Mouse (Mus musculus): ENCODE measurements at regions not wholly inside any gene's neighbourhood (a gene's known extent, or its start where the extent isn't known, plus 50 kb on each side); places are given as distances from the start of the nearest gene placed in this dataset.

DNA sequence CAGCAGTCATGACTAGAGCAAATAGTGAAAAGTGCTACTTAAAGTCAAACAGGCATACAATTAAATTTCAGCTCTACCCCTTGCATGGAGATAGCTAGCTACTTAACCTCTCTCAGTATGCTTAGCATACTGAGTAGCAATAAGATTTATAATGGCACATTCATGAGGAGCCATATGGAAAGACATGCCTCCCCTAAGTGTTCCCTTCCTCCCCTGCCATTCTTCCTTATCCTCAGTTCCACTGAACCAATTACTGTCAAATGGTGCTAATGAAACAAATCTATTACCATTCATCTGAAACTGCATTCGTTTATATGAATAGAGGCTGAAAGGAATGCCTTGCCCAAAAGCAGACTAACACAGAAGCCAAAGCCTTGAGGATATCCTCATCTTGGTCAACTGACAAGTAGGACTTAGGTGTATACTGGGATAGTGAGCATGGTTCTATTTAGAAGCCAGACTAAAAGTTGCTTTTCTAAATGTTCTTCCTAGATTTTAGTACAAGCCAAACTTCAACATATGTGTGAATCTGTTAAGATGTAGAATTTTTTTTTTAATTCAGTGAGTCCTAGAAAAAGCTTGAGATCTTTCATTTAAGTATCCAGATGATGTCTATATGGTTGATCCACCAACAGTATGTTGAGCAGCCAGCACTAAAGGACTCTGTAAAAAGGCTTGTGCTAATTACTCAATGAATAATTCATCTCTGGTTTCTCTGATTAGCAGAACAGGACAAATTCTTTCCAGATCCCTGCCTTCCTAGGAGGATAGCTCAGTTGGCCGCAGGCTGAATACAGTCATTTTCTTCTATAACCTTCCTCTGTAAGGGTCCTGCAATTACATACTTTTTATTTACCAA is 368.7 kb downstream of the Tmem135 start:
- Histone ChIP-seq H3K4me2 (no peak overlapping the region), H3K27me3 (no peaks in the 10 kb centered on the region), H3K4me1 (peaks cover 5% of the 10 kb centered on the region), H3K4me3 (replicated peaks) (no peak overlapping the region), H3K9me3 (no peaks in the 10 kb centered on the region), H3K36me3 (replicated peaks) (no peaks in the 10 kb centered on the region), H3K27ac (no peak overlapping the region), H3K9ac (no peak overlapping the region)
- peak; percentile 75; the same call in 1 of the 2 replicates for ATAC-seq (ENCODE audit: low FRiP score)
- 31% methylated on average over 2 of the region's 2 CpGs for WGBS

DNA sequence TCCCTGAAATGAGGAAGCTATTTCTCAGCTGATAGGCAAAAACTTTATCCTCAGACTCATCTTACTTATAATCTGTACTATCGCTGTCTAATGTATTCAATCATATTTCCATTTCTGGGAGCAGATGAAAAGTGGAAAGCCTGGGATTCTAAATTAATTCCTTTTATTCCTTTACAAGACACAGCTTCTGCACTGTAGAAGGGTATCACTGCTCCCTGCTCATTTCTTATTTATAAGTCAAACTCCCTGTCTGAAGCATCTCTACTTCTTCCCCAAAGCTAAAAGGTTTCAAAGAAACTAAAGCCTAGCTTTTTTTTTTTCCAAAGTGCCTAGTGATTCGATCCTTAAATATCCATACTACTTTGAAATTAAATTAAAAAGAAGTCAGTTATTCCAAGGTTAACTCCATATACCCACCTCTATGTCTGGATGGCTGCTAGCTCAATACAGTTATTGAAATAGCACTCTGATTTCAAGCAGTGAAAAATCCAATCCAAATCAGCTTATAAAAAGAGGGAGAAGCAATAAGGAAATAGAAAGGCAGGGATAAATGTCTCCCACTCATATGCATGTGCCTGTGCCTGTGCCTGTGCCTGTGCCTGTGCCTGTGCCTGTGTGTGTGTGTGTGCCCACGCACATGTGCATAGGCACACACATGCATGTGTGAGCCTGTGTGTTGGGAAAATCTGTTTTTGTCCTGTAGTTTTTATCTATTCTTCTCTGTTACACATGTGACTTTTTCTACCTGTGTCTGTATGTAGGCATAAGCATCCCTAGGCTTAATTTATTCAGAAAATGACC is 380.6 kb downstream of the Tmem135 start:
- Histone ChIP-seq H3K27ac (no peak overlapping the region), H3K4me3 (replicated peaks) (no peak overlapping the region), H3K9me3 (no peaks in the 10 kb centered on the region), H3K4me2 (no peak overlapping the region), H3K36me3 (replicated peaks) (no peaks in the 10 kb centered on the region), H3K9ac (no peak overlapping the region), H3K27me3 (no peaks in the 10 kb centered on the region), H3K4me1 (no peaks in the 10 kb centered on the region)
- WGBS: 91% methylated on average over 3 of the region's 3 CpGs
- ATAC-seq (ENCODE audit: low FRiP score): no peak

DNA sequence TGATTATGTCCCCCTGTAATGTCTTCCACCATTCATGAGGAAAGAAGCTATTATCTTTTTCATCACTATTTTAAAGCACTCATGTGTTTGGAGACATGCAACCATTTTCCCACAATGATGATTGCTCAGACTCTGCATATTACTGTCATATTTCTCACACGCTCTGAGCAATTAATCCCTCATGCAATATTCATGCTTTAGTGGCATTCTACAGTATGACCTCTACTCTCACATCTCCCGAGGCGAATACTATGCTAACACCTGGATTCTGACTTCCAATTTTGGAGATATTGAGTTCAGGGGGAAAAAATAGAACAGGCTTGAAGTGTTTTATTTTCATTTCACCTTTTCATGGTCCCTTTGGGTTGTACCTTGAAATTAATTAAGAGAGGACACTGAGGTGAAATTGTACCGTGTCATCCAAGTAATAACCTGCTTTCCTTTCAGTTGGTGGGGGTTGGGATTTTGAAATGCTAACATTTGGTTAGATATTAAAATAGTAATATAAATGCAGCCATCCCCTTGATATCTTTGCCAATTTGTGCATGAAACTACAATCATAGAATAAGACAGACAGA is 405.1 kb downstream of the Tmem135 start:
- H3K9ac ChIP-seq: no peak overlapping the region
- no peak overlapping the region for H3K4me3 ChIP-seq (replicated peaks)
- no peaks in the 10 kb centered on the region for H3K27me3 ChIP-seq
- H3K36me3 ChIP-seq (replicated peaks): no peaks in the 10 kb centered on the region
- no peak overlapping the region for H3K4me2 ChIP-seq
- H3K4me1 ChIP-seq: no peaks in the 10 kb centered on the region
- 80% methylated on average over 4 of the region's 4 CpGs for WGBS
- H3K27ac ChIP-seq: no peak overlapping the region
- ATAC-seq (ENCODE audit: low FRiP score): no peak
- no peaks in the 10 kb centered on the region for H3K9me3 ChIP-seq

GRCm38 (mm10) chr7:88997815-88998477 is 406.1 kb downstream of the Tmem135 start:
- Histone ChIP-seq H3K4me3 (replicated peaks) (no peak overlapping the region), H3K9ac (no peak overlapping the region)
- 83% methylated on average over 3 of the region's 3 CpGs for WGBS

GRCm38 (mm10) chr7:88974436-88974835 is 429.6 kb downstream of the Tmem135 start:
- no peak for ATAC-seq (ENCODE audit: low FRiP score)
- no peak overlapping the region for H3K4me2 ChIP-seq
- H3K27ac ChIP-seq: no peak overlapping the region
- H3K4me1 ChIP-seq: no peaks in the 10 kb centered on the region
- no peaks in the 10 kb centered on the region for H3K27me3 ChIP-seq
- no peak overlapping the region for H3K9ac ChIP-seq
- H3K36me3 ChIP-seq (replicated peaks): no peaks in the 10 kb centered on the region
- WGBS: 79% methylated on average over 4 of the region's 4 CpGs
- no peaks in the 10 kb centered on the region for H3K9me3 ChIP-seq
- H3K4me3 ChIP-seq (replicated peaks): no peak overlapping the region

More at GRCm38 (mm10) chr7:88997815-88998477, 406.1 kb downstream of the Tmem135 start:
- Histone ChIP-seq H3K27me3 (no peaks in the 10 kb centered on the region), H3K36me3 (replicated peaks) (no peaks in the 10 kb centered on the region), H3K9me3 (no peaks in the 10 kb centered on the region), H3K27ac (no peak overlapping the region), H3K4me2 (no peak overlapping the region), H3K4me1 (no peaks in the 10 kb centered on the region)
- ATAC-seq (ENCODE audit: low FRiP score): no peak

GRCm38 (mm10) chr7:88960841-88961240 is 443.2 kb downstream of the Tmem135 start:
- no peaks in the 10 kb centered on the region for H3K27me3 ChIP-seq
- H3K9me3 ChIP-seq: no peaks in the 10 kb centered on the region
- no peak overlapping the region for H3K27ac ChIP-seq
- no peak overlapping the region for H3K4me2 ChIP-seq
- no peak overlapping the region for H3K4me3 ChIP-seq (replicated peaks)
- ATAC-seq (ENCODE audit: low FRiP score): no peak
- peaks cover 7% of the 10 kb centered on the region for H3K4me1 ChIP-seq
- H3K36me3 ChIP-seq (replicated peaks): no peaks in the 10 kb centered on the region
- no peak overlapping the region for H3K9ac ChIP-seq

DNA sequence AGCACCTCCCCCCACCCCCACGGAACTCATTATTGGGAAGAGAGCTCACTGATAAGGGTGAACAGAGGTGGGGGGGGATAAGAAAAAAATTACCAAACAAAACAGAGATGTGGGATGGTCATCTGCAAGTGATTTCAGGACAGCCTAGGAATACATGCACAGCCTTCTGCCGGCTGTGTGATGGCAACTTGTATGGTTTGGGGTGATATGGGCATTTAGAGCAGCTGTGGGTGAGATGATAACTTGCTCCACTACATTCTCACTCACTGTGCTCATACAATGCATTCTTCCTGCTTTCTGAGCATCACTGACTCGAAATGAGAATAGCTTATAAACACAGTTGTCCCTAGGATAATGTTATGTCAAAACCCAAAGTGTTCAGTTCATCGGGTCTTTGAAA is 443.8 kb downstream of the Tmem135 start:
- H3K4me3 ChIP-seq (replicated peaks): no peak overlapping the region
- H3K4me1 ChIP-seq: peaks cover 7% of the 10 kb centered on the region
- H3K36me3 ChIP-seq (replicated peaks): no peaks in the 10 kb centered on the region
- WGBS: 75% methylated on average over 4 of the region's 4 CpGs
- H3K4me2 ChIP-seq: no peak overlapping the region
- no peak overlapping the region for H3K27ac ChIP-seq
- no peak overlapping the region for H3K9ac ChIP-seq
- H3K27me3 ChIP-seq: no peaks in the 10 kb centered on the region
- ATAC-seq (ENCODE audit: low FRiP score): no peak
- no peaks in the 10 kb centered on the region for H3K9me3 ChIP-seq

GRCm38 (mm10) chr7:88959332-88960124 is 444.5 kb downstream of the Tmem135 start:
- peaks cover 7% of the 10 kb centered on the region for H3K4me1 ChIP-seq
- H3K9me3 ChIP-seq: no peaks in the 10 kb centered on the region
- H3K27me3 ChIP-seq: no peaks in the 10 kb centered on the region
- no peak overlapping the region for H3K4me2 ChIP-seq
- ATAC-seq (ENCODE audit: low FRiP score): no peak
- 64% methylated on average over 6 of the region's 6 CpGs for WGBS
- no peaks in the 10 kb centered on the region for H3K36me3 ChIP-seq (replicated peaks)
- no peak overlapping the region for H3K27ac ChIP-seq
- H3K9ac ChIP-seq: no peak overlapping the region
- no peak overlapping the region for H3K4me3 ChIP-seq (replicated peaks)

DNA sequence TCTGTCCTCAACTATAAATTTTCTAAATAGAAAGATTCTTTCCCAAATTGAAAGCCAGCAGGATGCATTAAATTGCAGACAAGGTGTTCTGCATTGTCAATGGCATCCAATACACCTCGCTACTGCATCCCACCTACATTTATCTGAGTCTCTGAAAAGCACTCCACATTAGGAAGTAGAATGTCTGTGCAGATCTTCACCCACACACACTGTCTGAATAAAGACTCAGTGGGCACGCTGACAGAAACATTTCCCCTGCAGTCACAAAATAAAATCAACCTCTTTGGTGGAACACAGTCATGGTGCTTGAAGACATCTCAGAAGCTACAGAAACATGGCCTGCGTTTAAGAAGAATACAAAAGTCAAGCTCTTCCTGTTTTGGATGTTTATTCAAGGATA is 449.0 kb downstream of the Tmem135 start:
- no peak overlapping the region for H3K4me2 ChIP-seq
- ATAC-seq (ENCODE audit: low FRiP score): no peak
- H3K4me3 ChIP-seq (replicated peaks): no peak overlapping the region
- peaks cover 4% of the 10 kb centered on the region for H3K4me1 ChIP-seq
- no peaks in the 10 kb centered on the region for H3K27me3 ChIP-seq
- no peaks in the 10 kb centered on the region for H3K36me3 ChIP-seq (replicated peaks)
- 81% methylated on average over 3 of the region's 3 CpGs for WGBS
- H3K9me3 ChIP-seq: no peaks in the 10 kb centered on the region
- no peak overlapping the region for H3K9ac ChIP-seq
- no peak overlapping the region for H3K27ac ChIP-seq

DNA sequence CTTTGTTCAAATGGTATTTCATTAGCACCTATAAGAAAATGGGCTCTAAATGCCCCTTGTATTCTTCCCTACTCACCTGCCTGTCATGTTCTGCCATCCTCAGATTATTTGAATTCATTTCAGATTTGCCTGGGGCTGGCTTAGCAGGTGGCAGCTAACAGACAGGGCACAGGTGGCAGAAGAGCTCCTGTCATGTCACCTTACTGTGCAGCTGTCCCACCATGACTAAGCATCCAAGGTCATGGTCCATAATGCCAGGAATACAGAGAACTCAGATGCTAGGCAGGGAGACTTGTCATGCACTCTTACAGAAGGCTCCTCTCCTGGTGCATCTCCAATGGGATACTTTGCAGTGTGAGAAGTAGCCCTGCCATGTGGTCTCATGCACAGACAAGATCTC is 458.7 kb downstream of the Tmem135 start:
- H3K4me3 ChIP-seq (replicated peaks): no peak overlapping the region
- no peak overlapping the region for H3K4me2 ChIP-seq
- no peaks in the 10 kb centered on the region for H3K9me3 ChIP-seq
- H3K36me3 ChIP-seq (replicated peaks): no peaks in the 10 kb centered on the region
- H3K27ac ChIP-seq: no peak overlapping the region
- H3K27me3 ChIP-seq: no peaks in the 10 kb centered on the region
- no peak overlapping the region for H3K9ac ChIP-seq
- H3K4me1 ChIP-seq: no peaks in the 10 kb centered on the region
- ATAC-seq (ENCODE audit: low FRiP score): no peak

DNA sequence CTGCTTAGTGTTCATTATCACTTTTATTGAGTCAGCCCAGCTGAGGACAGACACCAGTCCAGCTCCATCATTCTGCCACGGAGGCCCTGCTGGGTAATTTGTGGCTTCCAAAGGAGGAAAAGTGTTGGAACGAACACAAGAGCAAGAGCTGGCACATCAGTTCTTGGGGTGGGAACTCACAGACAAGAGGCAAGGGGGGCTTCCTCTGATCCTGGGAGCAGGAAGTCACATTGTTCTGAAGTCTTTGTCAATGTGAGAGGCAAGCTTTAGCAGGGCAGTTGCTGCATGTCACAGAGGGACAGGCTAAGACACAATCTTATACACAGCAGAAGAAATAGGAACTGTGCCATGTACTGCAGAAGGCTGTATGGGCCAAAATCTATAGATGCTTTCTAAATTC is 459.1 kb downstream of the Tmem135 start:
- Histone ChIP-seq H3K36me3 (replicated peaks) (no peaks in the 10 kb centered on the region), H3K4me2 (no peak overlapping the region), H3K27me3 (no peaks in the 10 kb centered on the region), H3K27ac (no peak overlapping the region), H3K9me3 (no peaks in the 10 kb centered on the region), H3K4me1 (no peaks in the 10 kb centered on the region), H3K4me3 (replicated peaks) (no peak overlapping the region), H3K9ac (no peak overlapping the region)
- 68% methylated on average over 2 of the region's 2 CpGs for WGBS
- ATAC-seq (ENCODE audit: low FRiP score): no peak

All from forebrain, embryonic 12.5 days (tissue).